Mouse (Mus musculus) olfactory bulb, adult 2 months (tissue): ENCODE measurements at regions not wholly inside any gene's neighbourhood (a gene's known extent, or its start where the extent isn't known, plus 50 kb on each side); places are given as distances from the start of the nearest gene placed in this dataset.

Experiments
- CTCF ChIP-seq: fragments of 200-500 bp; IDR thresholded peaks from 2 replicates; pipeline ENCODE4 v1.5.1; 2012; ENCODE audit warnings: low read depth, mild to moderate bottlenecking, low read length, moderate library complexity; ENCODE audit not compliant: insufficient read depth
- POLR2A ChIP-seq: fragments of 200-500 bp; IDR thresholded peaks from 2 replicates; pipeline ENCODE4 v1.6.1; 2012; ENCODE audit warnings: mild to moderate bottlenecking, low read depth, low read length, moderate library complexity; ENCODE audit not compliant: insufficient read depth

GRCm38 (mm10) chr12:39951911-39952310 is 85.9 kb downstream of the Arl4a start:
- TF ChIP-seq POLR2A (no peak), CTCF (no peak)
